Mouse (Mus musculus): ENCODE measurements around the gene Lrrc10. TPM values are rescaled to one million over a fixed set of nuclear protein-coding genes. Genes with fewer than 3 reads are reported as not detected.
"Not testable (repeated sequence)": the region's sequence is repeated elsewhere in the genome, so short reads cannot be mapped to it uniquely, and the experiment has no call there.

Lrrc10 gene
- polyA plus RNA-seq, 1 experiment = 0.13 TPM

- H3K27me3 ChIP-seq (replicated peaks; ENCODE audit: control insufficient read depth, insufficient read depth, low read length) = no peaks in the 10 kb centered on the region
- H3K4me3 ChIP-seq (ENCODE audit: insufficient read depth, low read depth, low read length) = no peak overlapping the region
- no peaks in the 10 kb centered on the region for H3K4me1 ChIP-seq (ENCODE audit: control insufficient read depth, insufficient read depth, low read length)
- DNase-seq = no peak
- H3K27ac ChIP-seq (ENCODE audit: insufficient read depth, low read depth, low read length) = no peak overlapping the region
- no peak for TF ChIP-seq POLR2A (IDR thresholded peaks at IDR 0.05; ENCODE audit: low read depth, low read length)
- no peaks in the 10 kb centered on the region for H3K36me3 ChIP-seq (ENCODE audit: control insufficient read depth, insufficient read depth, low read length)
- 81% methylated on average over 14 of the region's 14 CpGs for WGBS
Observed at GRCm38 (mm10) chr10:117042295-117042694, 2.8 kb upstream of the Lrrc10 start.

DNA sequence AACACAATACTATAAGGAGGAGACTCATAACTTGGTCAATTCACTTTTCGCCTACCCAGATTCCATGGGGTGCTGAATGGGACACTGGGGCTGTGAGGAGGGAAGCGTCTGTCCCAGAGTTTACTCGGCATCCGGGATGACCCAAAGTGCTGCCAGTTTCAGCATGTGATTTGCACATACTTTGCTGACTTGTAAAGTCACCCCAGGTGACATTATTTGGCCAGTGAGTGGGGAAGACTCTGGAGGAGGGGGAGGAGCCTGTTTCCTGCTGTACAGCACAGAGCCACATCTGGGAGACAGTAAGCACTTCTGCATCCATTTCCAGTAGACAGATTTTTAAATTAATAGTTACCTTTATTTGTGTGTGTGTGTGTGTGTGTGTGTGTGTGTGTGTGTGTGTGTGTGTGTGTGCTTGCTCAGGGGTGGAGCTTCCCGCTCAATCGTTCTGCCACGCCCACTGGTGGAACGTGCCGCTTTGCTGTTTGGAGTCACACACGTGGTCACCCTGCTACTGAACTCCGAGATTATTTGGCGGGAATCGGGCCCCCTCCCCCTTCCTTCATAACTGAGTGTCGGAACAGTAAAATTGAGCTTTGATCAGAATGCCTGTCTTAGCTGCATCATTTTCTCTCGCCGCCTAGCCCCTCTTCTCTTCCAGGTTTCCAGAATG lies 1.5 kb upstream of the Lrrc10 start:
- not testable (repeated sequence) for H3K4me1 ChIP-seq (ENCODE audit: control insufficient read depth, insufficient read depth, low read length); H3K27ac ChIP-seq (ENCODE audit: insufficient read depth, low read depth, low read length); H3K36me3 ChIP-seq (ENCODE audit: control insufficient read depth, insufficient read depth, low read length); H3K27me3 ChIP-seq (replicated peaks; ENCODE audit: control insufficient read depth, insufficient read depth, low read length); H3K4me3 ChIP-seq (ENCODE audit: insufficient read depth, low read depth, low read length); DNase-seq
- 22% methylated on average over 16 of the region's 16 CpGs for WGBS

DNA sequence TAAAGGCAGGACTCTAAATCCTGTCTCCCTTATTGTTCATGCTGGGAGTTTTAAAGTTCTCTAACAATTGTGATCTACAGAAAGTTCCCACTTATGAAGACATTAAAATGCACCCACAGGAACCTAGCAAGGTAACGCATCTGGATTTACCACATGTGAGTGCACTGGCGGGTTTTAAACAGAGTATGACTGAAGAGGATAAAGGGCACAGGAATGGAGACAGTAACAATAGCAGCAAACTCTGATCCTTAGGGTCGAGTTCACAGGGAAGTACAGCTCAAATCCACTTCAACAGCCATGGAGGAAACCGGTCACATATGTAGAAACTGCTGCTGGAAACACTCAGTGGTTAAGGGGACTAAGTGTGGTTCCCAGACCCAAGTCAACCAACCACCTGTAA lies 4.1 kb downstream of the Lrrc10 start:
- no peak for DNase-seq
- Histone ChIP-seq H3K36me3 (ENCODE audit: control insufficient read depth, insufficient read depth, low read length) (peaks cover 9% of the 10 kb centered on the region), H3K27ac (ENCODE audit: insufficient read depth, low read depth, low read length) (no peak overlapping the region), H3K4me3 (ENCODE audit: insufficient read depth, low read depth, low read length) (no peak overlapping the region), H3K4me1 (ENCODE audit: control insufficient read depth, insufficient read depth, low read length) (no peaks in the 10 kb centered on the region), H3K27me3 (replicated peaks; ENCODE audit: control insufficient read depth, insufficient read depth, low read length) (no peaks in the 10 kb centered on the region)
- TF ChIP-seq POLR2A (IDR thresholded peaks at IDR 0.05; ENCODE audit: low read depth, low read length) (no peak), CTCF (conservative IDR thresholded peaks at IDR 0.05; ENCODE audit: insufficient read depth, insufficient read length, low read depth, low read length) (no peak)
- 73% methylated on average over 4 of the region's 4 CpGs for WGBS

- Histone ChIP-seq H3K36me3 (ENCODE audit: control insufficient read depth, insufficient read depth, low read length) (peaks cover 13% of the 10 kb centered on the region), H3K4me3 (ENCODE audit: insufficient read depth, low read depth, low read length) (no peak overlapping the region), H3K27me3 (replicated peaks; ENCODE audit: control insufficient read depth, insufficient read depth, low read length) (no peaks in the 10 kb centered on the region), H3K27ac (ENCODE audit: insufficient read depth, low read depth, low read length) (no peak overlapping the region), H3K4me1 (ENCODE audit: control insufficient read depth, insufficient read depth, low read length) (no peaks in the 10 kb centered on the region)
- no peak for TF ChIP-seq POLR2A (IDR thresholded peaks at IDR 0.05; ENCODE audit: low read depth, low read length)
- TF ChIP-seq CTCF (conservative IDR thresholded peaks at IDR 0.05; ENCODE audit: insufficient read depth, insufficient read length, low read depth, low read length) = no peak
- WGBS = 74% methylated on average over 4 of the region's 4 CpGs
- DNase-seq = no peak
Observed at GRCm38 (mm10) chr10:117049961-117050597, 4.9 kb downstream of the Lrrc10 start.

GRCm38 (mm10) chr10:117055668-117056067 lies 10.5 kb downstream of the Lrrc10 start:
- no peak for DNase-seq
- Histone ChIP-seq H3K27me3 (replicated peaks; ENCODE audit: control insufficient read depth, insufficient read depth, low read length) (no peaks in the 10 kb centered on the region), H3K36me3 (ENCODE audit: control insufficient read depth, insufficient read depth, low read length) (peaks cover 19% of the 10 kb centered on the region), H3K27ac (ENCODE audit: insufficient read depth, low read depth, low read length) (no peak overlapping the region), H3K4me3 (ENCODE audit: insufficient read depth, low read depth, low read length) (no peak overlapping the region), H3K4me1 (ENCODE audit: control insufficient read depth, insufficient read depth, low read length) (no peaks in the 10 kb centered on the region)
- 89% methylated on average over 4 of the region's 4 CpGs for WGBS
- no peak for TF ChIP-seq POLR2A (IDR thresholded peaks at IDR 0.05; ENCODE audit: low read depth, low read length)
- TF ChIP-seq CTCF (conservative IDR thresholded peaks at IDR 0.05; ENCODE audit: insufficient read depth, insufficient read length, low read depth, low read length) = peak; percentile 28; the same call in 1 of the 2 replicates

DNA sequence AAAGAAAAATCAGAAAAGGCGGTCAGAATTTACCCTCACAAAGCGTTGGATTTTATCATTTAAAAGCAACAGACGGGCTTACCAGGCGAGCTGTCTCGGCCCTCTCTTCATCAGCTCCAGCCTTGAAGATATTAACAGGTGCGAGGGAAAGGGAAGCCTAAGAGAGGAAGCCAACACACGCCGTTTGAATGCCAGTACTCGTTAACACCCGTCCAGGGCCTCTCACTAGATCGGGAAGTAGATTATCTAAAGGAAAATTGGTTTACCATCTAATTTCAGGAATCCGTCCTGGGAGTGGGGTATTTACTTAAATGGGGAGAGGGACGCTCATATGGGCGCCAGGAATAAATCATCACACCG lies 17.7 kb downstream of the Lrrc10 start:
- no peak for DNase-seq
- peaks cover 9% of the 10 kb centered on the region for H3K36me3 ChIP-seq (ENCODE audit: control insufficient read depth, insufficient read depth, low read length)
- WGBS = 4% methylated on average over 15 of the region's 15 CpGs
- peaks cover 3% of the 10 kb centered on the region; the same call in 1 of the 2 replicates for H3K4me1 ChIP-seq (ENCODE audit: control insufficient read depth, insufficient read depth, low read length)
- peak overlapping the region; percentile 92 for H3K4me3 ChIP-seq (ENCODE audit: insufficient read depth, low read depth, low read length)
- H3K27ac ChIP-seq (ENCODE audit: insufficient read depth, low read depth, low read length) = no peak overlapping the region
- TF ChIP-seq POLR2A (IDR thresholded peaks at IDR 0.05; ENCODE audit: low read depth, low read length) = no peak
- no peak for TF ChIP-seq CTCF (conservative IDR thresholded peaks at IDR 0.05; ENCODE audit: insufficient read depth, insufficient read length, low read depth, low read length)
- H3K27me3 ChIP-seq (replicated peaks; ENCODE audit: control insufficient read depth, insufficient read depth, low read length) = no peaks in the 10 kb centered on the region

DNA sequence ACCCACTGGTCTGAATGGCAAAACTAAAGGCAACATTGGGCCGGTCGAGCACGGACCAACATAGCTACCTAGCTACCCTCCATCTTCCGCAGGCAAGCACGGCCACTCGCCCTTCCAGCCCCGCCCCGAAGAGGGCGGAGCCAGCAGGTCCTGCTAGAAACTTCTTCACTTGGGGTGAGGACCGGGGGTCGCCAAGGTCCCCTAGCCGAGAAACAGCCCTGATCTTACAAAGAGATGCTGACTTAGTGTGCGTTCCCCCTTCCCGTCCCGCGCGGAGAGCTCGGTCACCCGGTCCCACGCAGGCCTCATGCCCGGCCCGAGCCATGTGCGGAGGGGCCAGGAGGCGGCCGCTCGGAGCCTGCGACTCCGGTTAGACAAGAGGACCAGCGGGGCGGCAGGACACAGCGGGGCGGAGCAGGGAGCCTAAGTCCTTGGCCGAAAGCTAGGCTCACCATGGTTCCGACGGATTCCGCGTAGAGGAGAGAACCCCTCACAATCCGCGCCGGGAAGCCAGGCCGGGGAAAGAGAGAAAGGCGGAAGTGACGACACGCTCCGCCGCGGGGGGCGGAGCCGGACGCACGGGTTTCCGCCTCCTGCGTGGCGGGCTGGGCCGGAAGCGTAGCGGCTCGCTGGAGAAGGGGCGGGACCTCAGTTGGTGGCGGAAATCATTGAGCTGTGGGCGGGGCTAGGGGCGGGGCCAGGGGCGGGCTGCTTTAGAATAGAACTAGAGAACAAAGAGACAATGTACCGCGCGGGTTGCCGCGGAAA lies 18.3 kb downstream of the Lrrc10 start, which contains the start of gene Cct2:
TSS of gene Cct2 (minus strand) at position 561 of the 768 bp plus-strand sequence.
- peaks cover 3% of the 10 kb centered on the region; the same call in 1 of the 2 replicates for H3K4me1 ChIP-seq (ENCODE audit: control insufficient read depth, insufficient read depth, low read length)
- H3K4me3 ChIP-seq (ENCODE audit: insufficient read depth, low read depth, low read length) = peak within 1 kb of the TSS; percentile 92
- DNase-seq = peak; percentile 95
- H3K27ac ChIP-seq (ENCODE audit: insufficient read depth, low read depth, low read length) = peak within 1 kb of the TSS; percentile 65
- no peaks in the 10 kb centered on the region for H3K27me3 ChIP-seq (replicated peaks; ENCODE audit: control insufficient read depth, insufficient read depth, low read length)
- WGBS = under 1% methylated on average over 68 of the region's 68 CpGs
- peaks cover 9% of the 10 kb centered on the region for H3K36me3 ChIP-seq (ENCODE audit: control insufficient read depth, insufficient read depth, low read length)
- TF ChIP-seq POLR2A (IDR thresholded peaks at IDR 0.05; ENCODE audit: low read depth, low read length) (peak; percentile 49), CTCF (conservative IDR thresholded peaks at IDR 0.05; ENCODE audit: insufficient read depth, insufficient read length, low read depth, low read length) (no peak)
